Comparison of ENCODE assay signal across 30 mouse cellular contexts in the genomic region with DNA sequence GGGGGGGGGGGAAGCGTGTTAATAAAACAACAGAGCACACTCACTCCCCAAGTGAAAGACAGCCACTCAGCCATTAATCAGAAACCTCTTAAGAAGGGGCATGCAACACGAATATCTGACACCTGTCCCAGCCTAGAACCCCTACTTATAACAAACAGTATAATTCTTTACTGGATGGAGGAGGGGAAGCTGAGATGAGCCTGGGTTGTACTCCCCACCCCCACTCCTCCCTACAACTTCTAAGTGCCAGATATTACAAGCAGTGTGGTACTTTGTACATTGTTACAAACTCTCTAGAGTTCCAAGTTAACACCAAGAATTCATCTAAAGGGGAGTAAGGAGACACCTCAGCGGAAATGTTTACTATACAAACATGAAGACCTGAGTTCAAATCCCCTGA. TPM values are rescaled to one million over a fixed set of nuclear protein-coding genes. Genes with fewer than 3 reads are reported as not detected.
A peak's percentile ranks its signal among the peaks of the same experiment; 100 is the strongest.
DNase-seq lines count a peak whose midpoint lies in the region; ATAC-seq lines count a peak whose summit lies in the region.
"Had no signal": no experiment of that assay in that cellular context is flagged by ENCODE, and none has a peak within 500 bp of the region (broad histone marks: within the 10 kb centered on the region; RNA-seq: fewer than 3 reads in every experiment).

No protein-coding gene starts in this region.

- H3K4me2 ChIP-seq in heart, embryonic 13.5 days = no peak overlapping the region
- no peak overlapping the region for H3K4me2 ChIP-seq in kidney, embryonic 14.5 days (replicated peaks; ENCODE audit: low read depth, low read length)
- H3K4me2 ChIP-seq in limb, embryonic 12.5 days = no peak overlapping the region
- H3K4me2 ChIP-seq: embryonic facial prominence, embryonic 12.5 days; embryonic facial prominence, embryonic 15.5 days; heart, embryonic 15.5 days; hindbrain, embryonic 12.5 days had no signal

- intact Hi-C loops in heart, postnatal 36 days (cut with DNase I) = no loop called here

- no peak for DNase-seq in heart, postnatal 36 days
- DNase-seq in kidney, postnatal 36 days = no peak
- no peak for DNase-seq in limb, embryonic 10.5 days (ENCODE audit: low spot score)
- DNase-seq: adrenal gland, adult 2 months; adrenal gland, postnatal 14 days; B cell, adult 2 months; cerebellum, adult 11 months; cerebellum, adult 2 months; cerebellum, adult 9-11 months; cerebellum, postnatal 25 days; forebrain, postnatal 0 days; gastrocnemius, adult 2 months; gastrocnemius, postnatal 14 days; heart, adult 11 months; heart, postnatal 14 days had no signal

- peaks cover 45% of the 10 kb centered on the region for H3K4me1 ChIP-seq in heart, embryonic 13.5 days
- H3K4me1 ChIP-seq in kidney, embryonic 14.5 days (ENCODE audit: control insufficient read depth, insufficient read depth, low read length) = peaks cover 25% of the 10 kb centered on the region; the same call in 1 of the 2 replicates
- peaks cover 33% of the 10 kb centered on the region for H3K4me1 ChIP-seq in limb, embryonic 12.5 days (replicated peaks)
- H3K4me1 ChIP-seq in limb, embryonic 10.5 days = peaks cover 23% of the 10 kb centered on the region

- 44% methylated on average over 3 of the region's 3 CpGs for WGBS in heart, embryonic 13.5 days
- WGBS in kidney, embryonic 14.5 days = 30% methylated on average over 3 of the region's 3 CpGs
- 51% methylated on average over 3 of the region's 3 CpGs for WGBS in limb, embryonic 12.5 days
- 80% methylated on average over 3 of the region's 3 CpGs for WGBS in limb, embryonic 10.5 days

- no peak overlapping the region for H3K4me3 ChIP-seq in heart, embryonic 13.5 days
- H3K4me3 ChIP-seq in kidney, embryonic 14.5 days (ENCODE audit: low read length) = no peak overlapping the region
- no peak overlapping the region for H3K4me3 ChIP-seq in limb, embryonic 12.5 days (replicated peaks)
- H3K4me3 ChIP-seq in limb, embryonic 10.5 days = no peak overlapping the region
- H3K4me3 ChIP-seq: embryonic facial prominence, embryonic 12.5 days; embryonic facial prominence, embryonic 15.5 days; gastrocnemius, adult 2 months; heart, embryonic 15.5 days; hindbrain, embryonic 12.5 days had no signal

- peak overlapping the region; percentile 37; the same call in 1 of the 2 replicates for H3K27ac ChIP-seq in heart, embryonic 13.5 days (replicated peaks)
- peak overlapping the region; percentile 77 for H3K27ac ChIP-seq in kidney, embryonic 14.5 days (ENCODE audit: low read depth, low read length)
- H3K27ac ChIP-seq in limb, embryonic 12.5 days = peak overlapping the region; percentile 64; the same call in 1 of the 2 replicates
- H3K27ac ChIP-seq in limb, embryonic 10.5 days = no peak overlapping the region
- H3K27ac ChIP-seq: embryonic facial prominence, embryonic 12.5 days; embryonic facial prominence, embryonic 15.5 days; heart, embryonic 15.5 days; hindbrain, embryonic 12.5 days had no signal

- no peak for ATAC-seq in heart, embryonic 13.5 days (ENCODE audit: extremely low read depth, insufficient number of reproducible peaks, low FRiP score, low TSS enrichment)
- ATAC-seq in kidney, embryonic 14.5 days (ENCODE audit: low FRiP score, low TSS enrichment) = no peak
- ATAC-seq in limb, embryonic 12.5 days (ENCODE audit: insufficient number of reproducible peaks, insufficient read depth, low FRiP score, low TSS enrichment, low read depth) = no peak
- ATAC-seq: forebrain, embryonic 14.5 days; forebrain, postnatal 0 days; intestine, postnatal 0 days had no signal

- H3K9me3 ChIP-seq in heart, embryonic 13.5 days = no peaks in the 10 kb centered on the region
- no peaks in the 10 kb centered on the region for H3K9me3 ChIP-seq in kidney, embryonic 14.5 days (ENCODE audit: control insufficient read depth, low read length)
- no peaks in the 10 kb centered on the region for H3K9me3 ChIP-seq in limb, embryonic 12.5 days
- no peaks in the 10 kb centered on the region for H3K9me3 ChIP-seq in limb, embryonic 10.5 days (replicated peaks)
- H3K9me3 ChIP-seq: embryonic facial prominence, embryonic 12.5 days; embryonic facial prominence, embryonic 15.5 days; heart, embryonic 15.5 days; hindbrain, embryonic 12.5 days had no signal

- no peak overlapping the region for H3K9ac ChIP-seq in heart, embryonic 13.5 days
- H3K9ac ChIP-seq in kidney, embryonic 14.5 days (ENCODE audit: low read depth, low read length) = no peak overlapping the region
- H3K9ac ChIP-seq in limb, embryonic 12.5 days (replicated peaks) = no peak overlapping the region
- H3K9ac ChIP-seq: embryonic facial prominence, embryonic 12.5 days; embryonic facial prominence, embryonic 15.5 days; forebrain, postnatal 0 days; heart, embryonic 15.5 days; hindbrain, embryonic 12.5 days had no signal

- H3K36me3 ChIP-seq in heart, embryonic 13.5 days = peaks cover 10% of the 10 kb centered on the region; the same call in 1 of the 2 replicates
- H3K36me3 ChIP-seq in kidney, embryonic 14.5 days (ENCODE audit: control insufficient read depth, insufficient read depth, low read length) = no peaks in the 10 kb centered on the region
- H3K36me3 ChIP-seq in limb, embryonic 12.5 days = no peaks in the 10 kb centered on the region
- no peaks in the 10 kb centered on the region for H3K36me3 ChIP-seq in limb, embryonic 10.5 days
- H3K36me3 ChIP-seq: embryonic facial prominence, embryonic 12.5 days; heart, embryonic 15.5 days; hindbrain, embryonic 12.5 days had no signal

- H3K27me3 ChIP-seq in heart, embryonic 13.5 days (replicated peaks) = no peaks in the 10 kb centered on the region; the same call in 1 of the 2 replicates
- no peaks in the 10 kb centered on the region for H3K27me3 ChIP-seq in kidney, embryonic 14.5 days (ENCODE audit: control insufficient read depth, insufficient read depth, low read length)
- no peaks in the 10 kb centered on the region for H3K27me3 ChIP-seq in limb, embryonic 12.5 days
- no peaks in the 10 kb centered on the region for H3K27me3 ChIP-seq in limb, embryonic 10.5 days (ENCODE audit: low read depth, poor library complexity, severe bottlenecking)
- H3K27me3 ChIP-seq: embryonic facial prominence, embryonic 12.5 days; embryonic facial prominence, embryonic 15.5 days; heart, embryonic 15.5 days; hindbrain, embryonic 12.5 days had no signal

RNA-seq across cellular contexts. Expression of a gene that starts 8.5 kb away (rescaled TPM):
- 1.4 and 4.7 TPM in 2 replicates for polyA plus RNA-seq in heart, embryonic 13.5 days (2015; fragmentation: Nextera tagmentation; extraction: Ambion mirVana)
- not detected for total RNA-seq in heart, postnatal 36 days (2021)
- polyA plus RNA-seq in kidney, embryonic 14.5 days (2014; fragmentation: Nextera tagmentation; extraction: Ambion mirVana) = not detected in 2 replicates
- not detected in 2 replicates for polyA plus RNA-seq in limb, embryonic 12.5 days (2016; fragmentation: Nextera tagmentation; extraction: Ambion mirVana)
- polyA plus RNA-seq in limb, embryonic 10.5 days (2016; fragmentation: Nextera tagmentation; extraction: Ambion mirVana) = not detected in 2 replicates
- total RNA-seq: common myeloid progenitor, adult 5-6 weeks; heart, adult 8-10 months; heart, postnatal 14 days; hematopoietic stem cell, adult 5-6 weeks; MEL had no signal
- polyA plus RNA-seq: embryonic facial prominence, embryonic 15.5 days; forebrain, embryonic 11.5 days; forebrain, embryonic 14.5 days; intestine, embryonic 14.5 days had no signal

RNA-seq across cellular contexts. Expression of a gene that starts 9.1 kb away (rescaled TPM):
- 12.0 and 12.9 TPM in 2 replicates for polyA plus RNA-seq in heart, embryonic 13.5 days (2015; fragmentation: Nextera tagmentation; extraction: Ambion mirVana)
- total RNA-seq in heart, postnatal 36 days (2021) = 10 to 100 TPM; 33.6 to 41.0 TPM
- polyA plus RNA-seq in kidney, embryonic 14.5 days (2014; fragmentation: Nextera tagmentation; extraction: Ambion mirVana) = 6.7 and 10.9 TPM in 2 replicates
- 7.8 and 9.1 TPM in 2 replicates for polyA plus RNA-seq in limb, embryonic 12.5 days (2016; fragmentation: Nextera tagmentation; extraction: Ambion mirVana)
- 2.5 and 3.7 TPM in 2 replicates for polyA plus RNA-seq in limb, embryonic 10.5 days (2016; fragmentation: Nextera tagmentation; extraction: Ambion mirVana)
